Mouse (Mus musculus) gastrocnemius, postnatal 14 days (tissue): ENCODE data around the gene Gm49318. TPM values are rescaled to one million over a fixed set of nuclear protein-coding genes. Genes with fewer than 3 reads are reported as not detected.

Experiments
- DNase-seq: peaks from one replicate; pipeline ENCODE4 v3.0.0; 2021; ENCODE audit warnings: mixed read lengths
- intact Hi-C: fragments of 180-260 bp; cut with DNase I; formaldehyde crosslinking; loops from one replicate; pipeline ENCODE4 v1.15.1; 2025; ENCODE audit warnings: low total_unique reads
- total RNA-seq, 2 experiments: library from RNA; stranded (reverse); gene quantifications; 2 replicates each; pipeline ENCODE4 v1.2.3; 2021

Gm49318 gene
- total RNA-seq, 2 experiments from 2014 or later: not detected

DNA sequence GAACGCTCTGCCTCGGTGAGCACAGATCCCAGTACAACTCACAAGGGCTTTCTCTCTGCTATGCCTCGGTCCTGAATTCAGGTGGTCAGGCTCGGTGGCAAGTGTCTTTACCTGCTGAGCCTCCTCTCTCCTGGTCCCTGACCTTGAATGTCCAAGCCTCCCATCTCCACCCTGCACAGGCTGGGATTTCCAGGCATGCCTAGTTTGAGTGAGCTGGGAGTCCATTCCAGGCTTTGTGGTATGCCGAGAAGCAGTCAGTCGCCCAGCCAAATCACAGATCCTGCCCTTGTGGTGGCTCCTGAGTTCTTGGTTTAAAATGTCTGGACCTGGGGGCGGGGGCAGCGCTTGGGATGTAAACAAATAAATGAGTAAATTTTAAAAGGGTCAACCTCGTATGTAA lies 23.7 kb downstream of the Gm49318 start:
- intact Hi-C loops: no loop called here
- DNase-seq: no peak

DNA sequence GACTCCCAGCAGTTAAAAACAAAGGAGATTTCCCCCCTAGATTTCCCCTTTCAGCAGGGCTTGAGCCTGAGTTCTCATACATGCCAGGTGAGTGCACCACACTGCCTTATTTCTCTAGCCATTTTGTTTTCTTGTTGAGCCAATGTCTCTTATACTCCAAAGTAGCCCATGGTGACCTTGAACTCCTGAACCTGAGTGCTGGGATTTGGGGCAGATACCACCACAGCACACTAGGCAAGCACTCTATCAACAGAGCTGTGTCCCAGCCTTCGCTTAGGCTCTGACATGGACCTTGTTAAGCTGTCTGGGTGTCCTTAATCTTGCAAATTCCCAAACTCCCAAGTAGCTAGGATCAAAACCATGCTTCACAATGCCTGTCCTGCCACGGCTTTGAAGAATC lies 29.2 kb downstream of the Gm49318 start:
- intact Hi-C loops: no loop called here
- DNase-seq: no peak

DNA sequence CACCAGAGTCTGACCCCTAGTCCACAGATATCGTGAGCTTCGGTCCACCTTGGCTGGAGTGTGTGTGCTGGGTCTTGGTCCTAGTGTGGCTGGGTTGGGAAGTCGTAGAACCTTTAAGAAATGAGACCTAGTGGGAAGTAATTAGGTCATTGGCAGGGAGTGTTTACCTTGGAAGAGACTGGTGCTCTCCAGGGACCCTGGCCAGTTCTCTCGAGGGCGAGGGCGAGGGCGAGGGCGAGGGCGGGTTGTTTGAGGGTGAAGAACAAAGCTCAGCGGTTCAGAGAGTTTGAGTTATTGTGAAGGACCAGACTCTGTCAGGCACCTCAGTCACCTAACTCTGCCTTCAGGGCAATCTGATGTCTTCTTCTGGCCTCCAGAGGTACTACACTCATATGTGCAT lies 33.2 kb downstream of the Gm49318 start:
- no peak for DNase-seq

DNA sequence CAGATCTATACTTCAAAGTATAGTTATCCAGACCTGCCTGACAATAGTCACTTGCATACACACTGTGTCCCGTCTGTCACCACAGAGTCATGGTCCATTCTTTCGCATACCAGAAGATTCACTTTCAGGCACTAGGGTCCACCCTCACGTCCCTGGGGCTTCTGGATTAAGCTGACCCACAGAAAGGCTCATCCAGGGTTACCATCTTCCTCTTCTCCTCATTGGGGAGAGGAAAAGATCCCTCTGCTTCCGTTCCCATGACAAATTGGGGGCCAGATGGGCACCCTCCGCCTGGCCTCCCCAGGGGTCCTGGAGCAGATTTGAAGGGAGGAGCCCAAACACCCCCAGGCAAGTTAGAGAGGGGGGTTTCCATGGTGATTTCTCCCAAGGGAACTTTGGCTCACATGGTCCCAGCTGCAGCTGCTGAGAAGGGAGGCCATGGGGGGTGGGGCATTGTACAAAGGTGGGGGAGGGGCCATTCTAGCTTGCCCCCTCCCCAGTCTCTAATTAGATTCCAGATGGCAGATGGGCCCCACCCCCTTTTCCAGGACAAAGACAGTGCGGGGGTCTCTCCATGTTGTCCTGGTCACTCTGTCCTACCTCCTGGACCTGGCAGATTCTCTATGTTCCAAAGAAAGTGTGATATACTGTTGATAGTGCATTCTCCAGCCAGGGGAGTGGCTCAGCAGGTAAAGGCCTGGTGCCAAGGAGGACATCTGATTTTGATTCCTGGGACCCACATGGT lies 35.6 kb downstream of the Gm49318 start:
- intact Hi-C loops: no loop called here

More for the DNA sequence above, 33.2 kb downstream of the Gm49318 start:
- intact Hi-C loops: no loop called here

DNA sequence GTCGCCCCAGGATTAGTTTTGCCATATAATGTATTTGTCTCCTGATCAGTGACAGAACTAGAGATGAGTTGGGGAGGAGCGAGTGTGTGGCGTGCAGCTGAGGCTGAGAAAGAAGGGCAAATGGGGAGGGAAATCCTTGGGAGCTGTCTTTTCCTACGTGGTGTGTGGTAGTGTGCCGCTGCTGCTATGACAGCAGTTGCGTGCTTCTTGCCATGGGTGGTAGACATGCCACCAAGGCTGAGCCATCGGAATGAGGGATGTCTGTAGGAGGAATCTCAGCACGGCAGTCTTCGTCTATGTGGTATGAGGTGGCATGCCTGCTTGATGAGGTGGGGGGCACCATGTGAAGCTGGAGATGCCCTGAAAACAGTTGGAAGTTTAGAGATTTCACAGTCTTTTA lies 40.7 kb downstream of the Gm49318 start:
- intact Hi-C loops: no loop called here
- DNase-seq: no peak

More for the DNA sequence above, 35.6 kb downstream of the Gm49318 start:
- no peak for DNase-seq

DNA sequence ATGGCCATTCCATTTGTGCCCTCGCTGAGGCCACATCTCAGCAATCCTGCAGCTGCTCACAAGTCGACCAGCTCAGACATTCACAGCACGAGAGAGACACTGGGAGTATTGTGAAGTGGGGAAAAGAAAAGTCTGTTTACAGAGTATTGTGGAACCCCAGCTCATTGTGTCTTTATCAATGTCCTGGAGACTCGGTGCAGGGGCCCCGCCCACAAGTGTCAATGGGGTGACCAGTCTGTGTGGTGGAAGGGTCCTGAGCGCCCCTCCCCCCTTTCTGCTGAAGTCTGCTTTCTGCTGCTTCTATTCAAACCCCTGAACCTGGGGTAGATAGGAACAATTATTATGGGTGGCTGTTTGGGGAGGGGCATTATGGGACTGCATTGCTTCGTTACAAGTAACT lies 42.6 kb downstream of the Gm49318 start:
- intact Hi-C loops: no loop called here
- no peak for DNase-seq

DNA sequence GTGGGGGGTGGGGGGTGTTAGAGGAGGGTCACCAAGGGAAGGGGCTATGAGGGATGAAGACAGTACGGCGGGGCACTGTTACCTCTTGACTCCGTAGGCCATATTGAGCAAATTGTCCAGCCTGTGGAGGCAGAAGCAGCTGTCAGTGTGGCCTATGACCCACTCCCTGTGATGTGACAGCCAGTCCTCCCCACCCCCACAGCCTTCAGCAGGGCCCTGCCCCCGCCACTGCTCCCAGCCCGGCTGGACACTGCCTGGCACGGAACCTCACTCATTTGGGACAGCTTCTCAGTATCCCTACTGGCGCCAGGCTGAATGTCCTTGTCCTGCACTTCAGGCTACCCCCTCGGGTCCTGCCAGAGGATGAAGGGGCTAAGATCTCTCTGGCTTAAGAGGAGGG lies 46.5 kb downstream of the Gm49318 start:
- DNase-seq: no peak
- intact Hi-C loops: no loop called here

DNA sequence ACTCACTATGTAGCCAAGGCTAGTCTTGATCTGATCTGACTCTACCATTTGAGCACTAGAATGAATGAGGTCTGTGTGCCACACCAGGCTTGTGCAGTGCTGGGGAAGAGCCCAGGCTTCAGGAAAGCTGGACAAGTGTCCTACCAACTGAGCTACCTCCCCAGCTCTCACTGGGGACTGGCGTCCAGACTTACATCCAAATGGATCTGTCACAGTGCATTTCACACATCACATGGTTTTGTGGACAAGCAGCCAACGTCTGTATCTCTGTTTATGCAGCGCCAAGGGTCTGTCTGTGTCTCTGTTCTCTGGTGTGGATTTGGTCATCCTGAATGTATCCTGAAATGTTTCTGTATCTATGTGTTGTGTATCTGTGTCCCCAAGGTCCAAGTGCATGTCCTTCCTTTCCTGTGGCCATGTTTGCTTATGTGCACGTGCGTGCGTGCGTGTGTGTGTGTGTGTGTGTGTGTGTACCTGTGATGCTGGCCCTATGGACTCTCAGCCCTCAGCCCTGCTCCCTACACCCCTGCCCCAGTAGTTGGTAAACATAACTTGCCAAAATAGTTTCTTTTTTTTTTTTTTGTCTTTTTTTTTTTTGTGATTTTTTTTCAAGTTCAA lies 53.7 kb downstream of the Gm49318 start:
- intact Hi-C loops: loop anchor here (5.0 kb wide), 1 partner anchor 35 kb away; the partner anchor contains the start of gene Elavl3
- DNase-seq: no peak

DNA sequence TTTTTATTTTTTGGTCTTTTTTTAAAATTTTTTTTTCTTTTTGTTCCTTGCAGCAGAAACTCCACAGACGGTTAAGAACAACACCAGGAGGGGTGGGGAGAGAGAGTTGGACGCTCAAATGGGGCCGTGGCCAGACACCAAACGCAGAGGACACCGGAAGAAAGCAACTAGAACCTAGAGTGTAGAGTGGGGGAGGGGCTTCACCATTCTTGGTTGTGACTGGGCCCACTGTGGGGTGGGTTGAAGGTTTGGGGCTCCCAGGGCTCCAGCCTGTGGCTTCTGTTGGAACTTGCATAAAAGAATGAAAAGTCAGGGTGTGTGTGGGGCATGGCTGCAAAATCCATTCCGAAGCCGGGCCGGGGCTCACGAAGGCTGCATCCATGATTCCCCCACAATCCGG lies 54.8 kb downstream of the Gm49318 start:
- intact Hi-C loops: loop anchor here (5.0 kb wide), 1 partner anchor 36 kb away; the partner anchor contains the start of gene Elavl3
- DNase-seq: no peak

DNA sequence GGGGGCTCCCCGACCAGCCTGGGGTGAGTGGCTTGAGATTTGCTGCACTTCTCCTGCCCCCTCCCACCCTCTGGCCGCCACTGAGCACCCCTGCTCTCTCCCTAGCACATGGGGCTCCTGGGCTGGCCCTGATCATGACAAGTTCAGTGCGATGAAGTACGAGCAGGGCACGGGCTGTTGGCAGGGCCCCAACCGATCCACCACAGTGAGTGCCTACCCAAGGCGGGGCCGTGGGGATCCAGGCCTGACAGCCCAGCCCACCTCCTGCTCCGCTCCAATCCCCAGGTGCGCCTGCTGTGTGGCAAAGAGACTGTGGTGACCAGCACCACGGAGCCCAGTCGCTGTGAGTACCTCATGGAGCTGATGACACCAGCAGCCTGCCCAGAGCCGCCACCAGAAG lies 58.3 kb downstream of the Gm49318 start:
- intact Hi-C loops: no loop called here

DNA sequence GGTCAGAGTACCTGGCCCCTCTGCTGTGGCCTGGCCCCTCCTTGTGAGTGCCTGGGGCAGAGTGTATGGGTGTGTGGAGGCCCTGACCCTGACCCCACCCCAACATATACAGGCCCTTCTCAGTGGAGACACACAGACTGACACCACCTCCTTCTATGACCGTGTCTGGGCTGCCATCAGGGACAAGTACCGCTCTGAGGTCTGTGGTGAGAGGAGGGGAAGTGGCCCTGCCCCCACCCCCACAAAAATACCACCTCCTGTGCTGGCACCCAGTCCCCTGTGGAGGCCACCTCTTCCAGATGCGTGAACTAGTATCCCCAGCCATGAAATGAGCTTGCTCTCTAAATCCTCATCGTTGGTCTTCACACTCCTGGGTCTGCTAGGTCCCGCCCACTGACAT lies 60.0 kb downstream of the Gm49318 start:
- DNase-seq: no peak
- intact Hi-C loops: no loop called here

More for the DNA sequence above, 58.3 kb downstream of the Gm49318 start:
- no peak for DNase-seq

DNA sequence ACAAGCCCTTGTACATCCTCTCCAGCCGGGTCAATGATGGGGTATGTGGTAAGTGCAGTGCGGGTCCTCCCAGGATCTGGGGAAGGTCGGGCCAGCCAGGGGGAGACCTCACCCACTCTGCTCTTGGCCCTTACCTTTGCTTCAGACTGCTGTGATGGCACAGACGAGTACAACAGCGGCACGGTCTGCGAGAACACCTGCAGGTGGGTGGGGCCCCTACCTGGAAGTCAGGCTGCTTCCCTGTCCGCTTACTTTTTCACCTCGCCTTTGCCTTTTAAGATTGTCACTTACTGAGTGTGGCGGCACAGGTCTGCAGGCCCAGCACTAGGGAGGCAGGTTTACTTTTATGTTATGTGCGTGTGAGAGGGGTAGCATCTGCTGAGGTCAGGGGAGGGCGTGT lies 66.5 kb downstream of the Gm49318 start:
- no peak for DNase-seq
- intact Hi-C loops: no loop called here

DNA sequence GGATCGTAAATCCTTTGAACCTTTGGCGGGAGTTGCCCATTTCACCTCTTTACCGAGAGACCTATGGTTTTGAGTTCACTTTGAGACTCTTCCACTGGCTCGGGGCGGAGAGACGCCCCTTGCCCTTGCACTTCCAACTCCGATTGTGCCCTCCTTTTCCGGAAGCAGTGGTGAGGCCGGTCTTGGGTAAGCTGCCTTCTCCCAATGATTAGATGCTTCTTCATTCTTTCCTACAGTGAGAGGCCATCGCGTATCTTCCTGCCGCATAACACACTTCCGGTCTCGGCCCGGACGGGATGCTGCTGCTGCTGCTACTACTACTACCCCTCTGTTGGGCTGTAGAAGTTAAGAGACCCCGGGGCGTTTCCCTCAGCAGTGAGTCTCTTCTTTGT lies 67.9 kb downstream of the Gm49318 start:
- intact Hi-C loops: no loop called here
- DNase-seq: peak; percentile 27

DNA sequence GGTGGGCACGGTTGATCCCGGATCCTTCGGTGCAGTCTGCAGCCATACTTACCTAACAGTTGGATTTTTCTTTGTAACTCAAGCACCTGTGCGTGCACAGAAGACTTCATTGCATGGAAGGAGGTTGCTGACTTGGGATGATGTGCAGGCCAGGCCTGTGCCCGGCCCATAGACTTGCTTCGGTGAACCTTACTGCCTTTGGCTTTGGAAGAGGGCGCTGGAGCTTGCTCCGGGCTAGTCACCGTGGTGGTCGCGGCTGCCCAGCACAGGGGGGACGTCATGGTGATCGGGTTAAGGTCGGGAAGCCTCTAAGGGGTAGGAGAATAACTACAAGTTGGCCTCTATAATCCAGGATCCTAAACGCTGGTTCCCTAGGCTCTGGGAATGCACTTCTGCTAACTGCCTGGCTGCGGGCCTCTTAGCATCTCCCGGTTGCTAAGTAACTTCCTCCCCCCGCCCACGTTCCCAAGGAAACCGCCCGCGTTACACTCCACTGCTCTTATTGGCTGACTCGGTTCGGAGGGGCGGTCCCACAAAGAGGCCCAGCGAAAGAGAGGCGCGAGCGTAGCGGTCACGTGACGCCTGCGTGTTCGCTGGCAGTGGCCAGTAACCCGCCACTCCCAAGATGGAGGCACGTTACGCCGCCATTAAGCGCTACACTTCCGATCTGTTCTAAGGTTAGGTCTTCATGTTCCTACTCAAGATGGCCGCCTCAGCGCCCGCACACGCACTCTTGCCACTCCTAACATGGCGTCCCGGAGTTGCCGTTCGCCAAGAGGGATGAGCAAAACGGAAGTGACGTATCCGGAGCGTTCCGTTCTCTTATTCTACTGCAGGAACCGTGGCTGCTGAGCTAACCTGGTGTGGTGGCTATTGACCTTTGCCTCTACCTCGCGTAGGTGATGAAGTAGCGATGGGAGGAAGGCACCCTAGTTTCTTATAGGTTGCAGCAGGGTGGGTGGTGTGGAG lies 68.6 kb downstream of the Gm49318 start, which contains the start of the genes Ccdc151 and Prkcsh:
Gene Ccdc151, minus strand, starts transcription at position 441 of the 969 bp plus-strand sequence.
Gene Prkcsh, plus strand, starts transcription at position 613 of the 969 bp plus-strand sequence.
- intact Hi-C loops: no loop called here
- peak; percentile 100 for DNase-seq

DNA sequence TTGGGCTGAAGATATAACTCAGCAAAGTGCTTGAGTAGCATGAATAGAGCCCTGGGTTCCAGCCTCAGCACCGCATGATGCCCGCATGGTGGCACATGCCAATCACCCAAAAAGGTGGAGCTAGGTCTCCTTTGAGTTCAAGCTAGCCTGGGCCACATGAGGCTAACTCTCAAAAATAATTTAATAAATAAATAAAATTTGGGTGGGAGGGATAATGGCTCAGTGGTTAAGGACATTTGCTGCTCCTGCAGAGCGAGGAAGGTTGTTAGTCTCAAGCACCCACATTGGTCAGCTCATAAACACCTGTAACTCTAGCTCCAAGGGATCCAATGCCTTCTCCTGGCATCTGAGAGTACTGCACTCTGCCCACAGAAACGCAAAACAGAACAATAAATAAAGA lies 69.4 kb downstream of the Gm49318 start:
- intact Hi-C loops: no loop called here

DNA sequence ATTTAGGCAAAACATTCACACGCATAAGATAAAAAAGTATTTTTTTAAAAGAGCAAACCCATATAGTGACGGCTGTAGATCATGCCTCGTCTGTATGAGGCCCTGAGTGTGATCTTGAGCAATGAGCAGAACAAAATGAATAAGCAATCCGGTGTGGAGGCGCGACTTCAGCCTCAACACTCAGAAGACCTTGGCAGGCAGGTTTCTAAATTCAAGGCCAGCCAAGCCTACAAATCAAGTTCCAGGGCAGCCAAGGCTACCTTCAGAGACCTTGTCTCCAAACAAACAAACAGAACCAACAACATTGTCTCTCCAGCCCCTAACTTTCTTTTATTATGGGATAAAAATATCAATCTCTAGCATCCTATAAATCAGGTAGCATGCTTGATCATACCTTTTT lies 70.8 kb downstream of the Gm49318 start:
- intact Hi-C loops: no loop called here

More for the DNA sequence above, 69.4 kb downstream of the Gm49318 start:
- DNase-seq: no peak

DNA sequence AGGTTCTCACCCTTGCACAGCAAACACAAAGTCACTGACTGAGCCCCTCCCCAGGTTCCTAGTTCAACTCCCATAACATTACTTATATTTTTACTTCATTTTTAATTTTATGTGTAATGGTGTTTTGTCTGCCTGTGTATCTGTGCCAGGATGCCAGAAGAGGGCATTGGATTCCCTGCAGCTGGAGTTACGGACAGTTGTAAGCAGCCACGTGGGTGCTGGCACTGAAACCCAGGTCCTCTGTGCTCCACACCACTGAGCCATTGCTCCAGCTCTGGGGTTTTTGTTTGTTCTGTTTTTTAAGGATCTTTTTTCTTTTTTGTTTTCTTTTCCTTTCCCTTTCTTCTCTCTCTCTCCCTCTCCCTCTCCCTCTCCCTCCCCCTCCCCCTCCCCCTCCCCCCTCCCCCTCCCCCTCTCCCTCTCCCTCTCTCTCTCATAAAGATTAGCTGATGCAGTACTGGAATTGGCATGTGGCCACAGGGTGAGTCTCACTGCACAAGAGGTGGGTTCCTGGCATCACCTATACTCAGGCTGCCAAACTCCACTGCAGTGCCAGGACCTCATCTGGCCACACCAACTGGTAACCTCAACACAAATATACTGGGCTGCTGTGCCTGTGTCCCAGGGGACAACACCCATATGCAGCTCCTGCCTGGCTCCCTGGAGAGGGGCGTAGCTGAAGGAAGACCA lies 74.7 kb downstream of the Gm49318 start:
- intact Hi-C loops: no loop called here

More for the DNA sequence above, 70.8 kb downstream of the Gm49318 start:
- no peak for DNase-seq

DNA sequence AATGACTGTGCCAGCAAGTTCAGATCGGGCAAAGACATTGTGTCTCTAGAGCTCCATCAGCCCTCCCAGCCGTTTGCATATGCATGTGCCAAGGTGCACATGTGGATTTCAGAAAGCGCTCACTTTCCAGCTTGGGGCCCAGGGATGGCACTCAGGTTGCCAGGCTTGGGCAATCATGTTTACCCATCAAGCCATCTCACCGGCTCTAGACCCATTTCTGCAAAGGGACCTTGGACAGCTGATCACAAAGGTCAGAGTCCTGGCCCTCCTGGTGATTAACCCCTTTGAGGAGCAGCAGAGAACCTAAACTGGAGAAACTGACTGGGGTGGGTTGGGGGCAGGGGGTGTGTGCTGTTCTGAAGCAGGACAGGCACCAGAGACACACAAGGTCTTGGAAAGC lies 78.8 kb downstream of the Gm49318 start:
- no peak for DNase-seq
- intact Hi-C loops: no loop called here

More for the DNA sequence above, 74.7 kb downstream of the Gm49318 start:
- DNase-seq: no peak
